Mouse (Mus musculus): ENCODE measurements around the gene Cers3. TPM values are rescaled to one million over a fixed set of nuclear protein-coding genes. Genes with fewer than 3 reads are reported as not detected.

Cers3 gene
- polyA plus RNA-seq, 1 experiment from 2014 or later = 1.8 TPM

DNA sequence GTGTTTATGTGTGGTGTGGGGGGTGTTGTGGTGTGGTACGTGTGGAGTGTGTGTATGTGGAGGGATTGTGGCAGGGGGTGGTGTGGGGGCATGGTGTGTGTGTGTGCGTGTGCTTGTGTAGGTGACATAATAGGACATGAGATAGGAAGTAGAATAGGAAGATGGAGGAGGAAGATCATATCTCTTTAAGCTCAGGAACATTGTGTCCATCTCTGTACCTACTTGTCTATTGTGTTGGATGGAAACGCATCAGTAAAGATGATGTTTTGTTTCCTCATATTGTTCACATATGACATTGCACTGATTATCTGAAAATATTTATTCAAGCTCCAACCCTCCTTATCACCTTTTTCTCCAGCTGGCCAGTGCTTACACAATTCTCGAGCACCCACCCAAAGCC, 5.9 kb upstream of the Cers3 start:
- Histone ChIP-seq H3K9me3 (no peaks in the 10 kb centered on the region), H3K4me3 (replicated peaks) (no peak overlapping the region), H3K4me1 (replicated peaks) (peaks cover 5% of the 10 kb centered on the region; the same call in 1 of the 2 replicates), H3K36me3 (no peaks in the 10 kb centered on the region), H3K27ac (no peak overlapping the region), H3K9ac (no peak overlapping the region), H3K27me3 (replicated peaks) (no peaks in the 10 kb centered on the region), H3K4me2 (replicated peaks) (no peak overlapping the region)
- no peak for ATAC-seq
- 83% methylated on average over 4 of the region's 4 CpGs for WGBS

GRCm38 (mm10) chr7:66741008-66741407, 2.3 kb upstream of the Cers3 start:
- no peak overlapping the region for H3K27ac ChIP-seq
- no peaks in the 10 kb centered on the region for H3K36me3 ChIP-seq
- no peak overlapping the region for H3K4me3 ChIP-seq (replicated peaks)
- no peak overlapping the region for H3K4me2 ChIP-seq (replicated peaks)
- 75% methylated on average over 5 of the region's 5 CpGs for WGBS
- no peak overlapping the region for H3K9ac ChIP-seq
- no peak for ATAC-seq
- no peaks in the 10 kb centered on the region for H3K27me3 ChIP-seq (replicated peaks)
- H3K4me1 ChIP-seq (replicated peaks) = peaks cover 5% of the 10 kb centered on the region; the same call in 1 of the 2 replicates
- H3K9me3 ChIP-seq = no peaks in the 10 kb centered on the region

DNA sequence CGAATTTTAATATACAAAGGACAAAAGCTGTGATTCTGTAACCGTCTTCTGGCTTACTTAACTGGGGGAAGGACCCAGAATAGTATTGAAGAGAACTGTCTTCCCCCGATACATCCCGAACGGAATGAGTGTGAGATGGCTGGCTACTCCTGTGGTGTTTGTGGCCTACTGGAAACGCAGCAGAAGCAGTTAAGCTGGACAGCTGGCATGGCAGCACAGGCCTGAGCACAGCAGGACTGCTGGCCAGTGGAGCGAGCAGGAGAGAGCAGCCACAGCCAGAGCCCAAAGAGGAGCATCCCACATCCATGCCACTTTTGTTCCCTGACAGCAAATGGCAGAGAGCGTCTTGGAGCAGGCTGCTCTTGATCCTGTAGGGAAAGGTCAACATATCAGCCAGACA, 1.9 kb upstream of the Cers3 start:
- Histone ChIP-seq H3K4me2 (replicated peaks) (no peak overlapping the region), H3K27ac (no peak overlapping the region), H3K36me3 (no peaks in the 10 kb centered on the region), H3K9ac (no peak overlapping the region), H3K27me3 (replicated peaks) (no peaks in the 10 kb centered on the region), H3K4me1 (replicated peaks) (peaks cover 5% of the 10 kb centered on the region; the same call in 1 of the 2 replicates), H3K4me3 (replicated peaks) (no peak overlapping the region), H3K9me3 (no peaks in the 10 kb centered on the region)
- WGBS = 71% methylated on average over 8 of the region's 8 CpGs
- no peak for ATAC-seq

- Histone ChIP-seq H3K4me2 (replicated peaks) (no peak overlapping the region), H3K36me3 (no peaks in the 10 kb centered on the region), H3K9me3 (no peaks in the 10 kb centered on the region), H3K27ac (no peak overlapping the region), H3K9ac (no peak overlapping the region), H3K4me1 (replicated peaks) (no peaks in the 10 kb centered on the region), H3K27me3 (replicated peaks) (no peaks in the 10 kb centered on the region), H3K4me3 (replicated peaks) (no peak overlapping the region)
- no peak for ATAC-seq
- WGBS = 65% methylated on average over 7 of the region's 7 CpGs
Observed at GRCm38 (mm10) chr7:66746972-66747371, 3.7 kb downstream of the Cers3 start.

GRCm38 (mm10) chr7:66749998-66750397, 6.7 kb downstream of the Cers3 start:
- 69% methylated on average over 1 of the region's 1 CpGs for WGBS
- Histone ChIP-seq H3K9ac (no peak overlapping the region), H3K9me3 (no peaks in the 10 kb centered on the region), H3K4me2 (replicated peaks) (no peak overlapping the region), H3K4me1 (replicated peaks) (0 out of 2 replicates have a peak, but pooled peaks cover 2% of the 10 kb centered on the region), H3K36me3 (no peaks in the 10 kb centered on the region), H3K27me3 (replicated peaks) (no peaks in the 10 kb centered on the region), H3K4me3 (replicated peaks) (no peak overlapping the region), H3K27ac (no peak overlapping the region)
- no peak for ATAC-seq

DNA sequence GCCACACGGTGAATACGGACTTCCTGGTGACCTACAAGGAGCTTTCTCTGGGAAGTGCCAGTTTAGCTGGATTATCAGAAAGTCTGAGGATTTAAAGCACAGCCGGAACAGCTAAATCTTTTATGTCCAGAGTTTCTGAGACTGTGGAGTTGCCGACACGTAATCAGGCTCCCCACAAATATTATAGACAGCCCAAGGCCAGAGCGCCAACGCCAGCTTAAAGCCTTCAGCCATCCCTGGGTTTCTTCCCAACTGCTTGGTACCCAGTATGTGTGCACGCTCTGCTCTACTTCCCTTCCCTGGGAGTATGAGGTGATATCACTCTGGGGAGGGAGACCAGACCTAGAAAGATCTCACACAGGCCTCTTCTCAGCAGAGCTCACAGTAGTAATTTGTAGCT, 10.5 kb downstream of the Cers3 start:
- Histone ChIP-seq H3K4me3 (replicated peaks) (no peak overlapping the region), H3K4me2 (replicated peaks) (no peak overlapping the region), H3K9me3 (no peaks in the 10 kb centered on the region), H3K9ac (no peak overlapping the region), H3K27ac (no peak overlapping the region), H3K27me3 (replicated peaks) (no peaks in the 10 kb centered on the region), H3K36me3 (no peaks in the 10 kb centered on the region), H3K4me1 (replicated peaks) (0 out of 2 replicates have a peak, but pooled peaks cover 2% of the 10 kb centered on the region)
- 77% methylated on average over 8 of the region's 8 CpGs for WGBS
- ATAC-seq = no peak

- no peak overlapping the region for H3K4me2 ChIP-seq (replicated peaks)
- no peak overlapping the region for H3K4me3 ChIP-seq (replicated peaks)
- ATAC-seq = no peak
- H3K9ac ChIP-seq = no peak overlapping the region
- H3K27me3 ChIP-seq (replicated peaks) = no peaks in the 10 kb centered on the region
- no peaks in the 10 kb centered on the region for H3K9me3 ChIP-seq
- H3K4me1 ChIP-seq (replicated peaks) = 0 out of 2 replicates have a peak, but pooled peaks cover 2% of the 10 kb centered on the region
- no peak overlapping the region for H3K27ac ChIP-seq
- H3K36me3 ChIP-seq = no peaks in the 10 kb centered on the region
- 79% methylated on average over 7 of the region's 7 CpGs for whole genome bisulfite sequencing
Observed at GRCm38 (mm10) chr7:66755611-66756010, 12.3 kb downstream of the Cers3 start.

GRCm38 (mm10) chr7:66769902-66770301, 26.6 kb downstream of the Cers3 start:
- H3K4me1 ChIP-seq (replicated peaks) = no peaks in the 10 kb centered on the region; the same call in 1 of the 2 replicates
- no peaks in the 10 kb centered on the region for H3K36me3 ChIP-seq
- H3K27me3 ChIP-seq (replicated peaks) = no peaks in the 10 kb centered on the region
- H3K4me3 ChIP-seq (replicated peaks) = no peak overlapping the region
- WGBS = 53% methylated on average over 5 of the region's 5 CpGs
- no peak overlapping the region for H3K9ac ChIP-seq
- H3K4me2 ChIP-seq (replicated peaks) = no peak overlapping the region
- H3K9me3 ChIP-seq = no peaks in the 10 kb centered on the region
- no peak overlapping the region for H3K27ac ChIP-seq
- no peak for ATAC-seq

- ATAC-seq = no peak
- no peak overlapping the region for H3K4me2 ChIP-seq (replicated peaks)
- H3K9me3 ChIP-seq = no peaks in the 10 kb centered on the region
- H3K4me1 ChIP-seq (replicated peaks) = no peaks in the 10 kb centered on the region; the same call in 1 of the 2 replicates
- no peak overlapping the region for H3K27ac ChIP-seq
- no peaks in the 10 kb centered on the region for H3K27me3 ChIP-seq (replicated peaks)
- no peaks in the 10 kb centered on the region for H3K36me3 ChIP-seq
- H3K9ac ChIP-seq = no peak overlapping the region
- no peak overlapping the region for H3K4me3 ChIP-seq (replicated peaks)
- WGBS = 60% methylated on average over 3 of the region's 3 CpGs
Observed at GRCm38 (mm10) chr7:66770706-66771105, 27.4 kb downstream of the Cers3 start.

- H3K27ac ChIP-seq = no peak overlapping the region
- 67% methylated on average over 6 of the region's 6 CpGs for WGBS
Observed at GRCm38 (mm10) chr7:66771252-66771651, 27.9 kb downstream of the Cers3 start.

DNA sequence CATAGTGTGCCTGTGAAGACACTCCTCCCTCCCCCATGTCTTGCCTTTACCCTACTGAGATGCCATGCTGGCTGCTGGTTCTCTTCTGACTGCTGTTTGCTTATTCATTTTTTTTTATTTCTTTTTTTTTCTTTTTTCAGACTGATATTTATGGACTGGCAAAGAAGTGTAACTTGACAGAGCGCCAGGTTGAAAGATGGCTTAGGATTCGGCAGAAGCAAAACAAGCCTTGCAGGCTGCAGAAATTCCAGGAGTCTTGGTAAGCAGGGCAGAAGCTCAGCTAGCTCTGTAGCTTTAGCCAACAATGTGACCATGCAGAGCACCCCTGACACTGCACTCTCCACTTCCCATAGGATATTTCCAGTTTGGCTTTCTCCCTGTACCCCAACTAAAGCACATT, 36.1 kb downstream of the Cers3 start:
- Histone ChIP-seq H3K36me3 (no peaks in the 10 kb centered on the region), H3K4me3 (replicated peaks) (no peak overlapping the region), H3K9ac (no peak overlapping the region), H3K27me3 (replicated peaks) (no peaks in the 10 kb centered on the region), H3K4me2 (replicated peaks) (no peak overlapping the region), H3K4me1 (replicated peaks) (peaks cover 12% of the 10 kb centered on the region), H3K27ac (no peak overlapping the region), H3K9me3 (no peaks in the 10 kb centered on the region)
- 29% methylated on average over 2 of the region's 2 CpGs for WGBS
- ATAC-seq = no peak

More at GRCm38 (mm10) chr7:66771252-66771651, 27.9 kb downstream of the Cers3 start:
- H3K4me3 ChIP-seq (replicated peaks) = no peak overlapping the region
- no peak for ATAC-seq
- no peaks in the 10 kb centered on the region for H3K36me3 ChIP-seq
- H3K27me3 ChIP-seq (replicated peaks) = no peaks in the 10 kb centered on the region
- no peaks in the 10 kb centered on the region; the same call in 1 of the 2 replicates for H3K4me1 ChIP-seq (replicated peaks)
- H3K4me2 ChIP-seq (replicated peaks) = no peak overlapping the region
- no peak overlapping the region for H3K9ac ChIP-seq
- no peaks in the 10 kb centered on the region for H3K9me3 ChIP-seq

DNA sequence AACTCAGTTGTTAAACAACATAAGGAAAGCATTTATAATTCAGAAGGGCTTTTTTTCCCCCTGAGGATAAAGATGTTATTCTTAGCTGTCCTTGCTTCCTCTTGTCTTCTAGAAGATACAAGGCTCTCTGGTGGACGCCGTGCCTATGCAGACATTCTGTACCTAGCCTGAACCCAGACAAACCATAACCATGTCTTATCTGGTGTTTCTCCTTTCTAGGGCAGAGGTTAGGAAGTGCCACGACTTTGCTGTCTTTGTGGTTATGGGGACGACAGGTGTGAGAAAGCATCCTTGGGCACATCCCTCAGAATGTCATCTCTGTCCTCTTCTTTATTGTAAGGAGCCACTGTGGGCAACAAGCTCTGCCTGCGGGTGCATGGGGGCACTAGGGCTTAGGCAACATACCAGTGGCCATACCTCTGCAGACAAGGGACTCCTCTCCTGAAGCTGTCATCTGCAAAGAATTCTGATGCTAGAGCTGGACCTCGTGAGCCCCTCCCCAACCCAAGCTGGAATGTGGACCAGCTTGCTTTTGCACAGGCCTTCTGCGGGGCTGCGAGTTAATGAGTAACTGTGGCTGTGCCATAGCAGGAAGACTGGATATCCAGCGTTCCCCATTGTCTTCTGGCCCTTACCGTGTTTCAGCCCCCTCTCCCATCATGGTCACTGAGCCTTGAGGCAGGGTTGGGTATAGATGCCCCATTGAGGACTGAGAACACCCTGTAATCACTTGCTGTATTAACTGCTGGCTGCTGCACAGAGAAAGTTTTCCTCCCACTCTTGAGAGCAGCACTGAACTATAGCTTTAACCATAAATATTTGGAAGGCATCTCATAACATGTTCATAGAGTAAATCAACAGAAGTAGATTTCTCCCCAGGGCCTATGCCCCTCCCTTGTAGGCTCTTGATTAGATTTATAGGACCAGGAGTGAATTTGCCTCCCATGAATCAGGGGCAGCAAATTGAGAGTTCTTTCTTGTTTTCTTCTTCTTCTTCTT, 36.9 kb downstream of the Cers3 start:
- H3K4me3 ChIP-seq (replicated peaks) = no peak overlapping the region
- H3K4me1 ChIP-seq (replicated peaks) = peaks cover 12% of the 10 kb centered on the region
- H3K36me3 ChIP-seq = no peaks in the 10 kb centered on the region
- 31% methylated on average over 10 of the region's 10 CpGs for WGBS
- H3K9me3 ChIP-seq = no peaks in the 10 kb centered on the region
- H3K27me3 ChIP-seq (replicated peaks) = no peaks in the 10 kb centered on the region
- H3K9ac ChIP-seq = no peak overlapping the region
- peak; percentile 93 for ATAC-seq
- peak overlapping the region; percentile 67; the same call in 1 of the 2 replicates for H3K27ac ChIP-seq
- peak overlapping the region; percentile 34; the same call in 1 of the 2 replicates for H3K4me2 ChIP-seq (replicated peaks)
